Mouse (Mus musculus): ENCODE measurements around the gene Ndrg3.

GRCm38 (mm10) chr2:157019228-157019627 is 27.4 kb upstream of the Ndrg3 start:
- no peak for TF ChIP-seq CTCF (IDR thresholded peaks at IDR 0.05; ENCODE audit: borderline replicate concordance, control insufficient read depth, extremely low read depth, insufficient read depth, low read length, poor library complexity)
- TF ChIP-seq POLR2A (IDR thresholded peaks at IDR 0.05; ENCODE audit: control insufficient read depth, extremely low read depth, insufficient read depth, low read length, poor library complexity): no peak

Data from thymus, adult 2 months (tissue).